Mouse (Mus musculus) midbrain, embryonic 10.5 days (tissue): ENCODE data around the gene Mroh9. TPM values are rescaled to one million over a fixed set of nuclear protein-coding genes. Genes with fewer than 3 reads are reported as not detected.

ENCODE experiments used
- DNase-seq: peaks from one replicate; pipeline ENCODE4 v3.0.0-alpha.2; 2017; ENCODE audit warnings: low spot score
- H3K27ac ChIP-seq: fragments of 300-500 bp; sonication (generic); replicated peaks from 2 replicates; pipeline ENCODE4 v1.5.1; 2016; ENCODE audit warnings: mild to moderate bottlenecking
- H3K27me3 ChIP-seq: fragments of 300-500 bp; sonication (generic); 2 replicates; pipeline ENCODE4 v1.6.1; 2016; ENCODE audit warnings: low read depth, mild to moderate bottlenecking; ENCODE audit not compliant: poor library complexity, severe bottlenecking
- H3K36me3 ChIP-seq: fragments of 300-500 bp; sonication (generic); 2 replicates; pipeline ENCODE4 v1.6.1; 2016; ENCODE audit warnings: mild to moderate bottlenecking, moderate library complexity
- H3K4me1 ChIP-seq: fragments of 300-500 bp; sonication (generic); 2 replicates; pipeline ENCODE4 v1.6.1; 2016
- H3K4me3 ChIP-seq: fragments of 300-500 bp; sonication (generic); 2 replicates; pipeline ENCODE4 v1.5.1; 2016; ENCODE audit warnings: mild to moderate bottlenecking, moderate library complexity
- H3K9me3 ChIP-seq: fragments of 300-500 bp; sonication (generic); replicated peaks from 2 replicates; pipeline ENCODE4 v1.6.1; 2016; ENCODE audit warnings: mild to moderate bottlenecking
- WGBS: fragments of 180-500 bp; shearing (Covaris S2); methylation state at CpG from one replicate; pipeline ENCODE4 v1.1.7; 2016; 5-methylcytosine and 5-hydroxymethylcytosine counted together
- polyA plus RNA-seq: library from polyadenylated mRNA; unstranded; fragments of >200 nt; fragmentation: Nextera tagmentation; extraction: Ambion mirVana; gene quantifications from 2 replicates; pipeline ENCODE4 v1.2.1, GENCODE M21; 2016

Gene Mroh9
- polyA plus RNA-seq, 1 experiment from 2014 or later, result not detected

- Histone ChIP-seq H3K4me1 (no peaks in the 10 kb centered on the region), H3K27me3 (no peaks in the 10 kb centered on the region), H3K4me3 (no peak overlapping the region), H3K27ac (no peak overlapping the region), H3K36me3 (no peaks in the 10 kb centered on the region), H3K9me3 (no peaks in the 10 kb centered on the region; the same call in 1 of the 2 replicates)
- DNase-seq, result no peak
Measured at GRCm38 (mm10) chr1:163055629-163056028, 29.8 kb downstream of the Mroh9 start.

- Histone ChIP-seq H3K4me1 (no peaks in the 10 kb centered on the region), H3K27me3 (no peaks in the 10 kb centered on the region), H3K36me3 (no peaks in the 10 kb centered on the region), H3K4me3 (no peak overlapping the region), H3K9me3 (no peaks in the 10 kb centered on the region), H3K27ac (no peak overlapping the region)
- DNase-seq, result no peak
Measured at GRCm38 (mm10) chr1:163023075-163023474, 62.4 kb downstream of the Mroh9 start.

GRCm38 (mm10) chr1:163009220-163009619, 76.2 kb downstream of the Mroh9 start:
- Histone ChIP-seq H3K27ac (no peak overlapping the region), H3K9me3 (no peaks in the 10 kb centered on the region), H3K27me3 (no peaks in the 10 kb centered on the region), H3K4me3 (no peak overlapping the region), H3K4me1 (no peaks in the 10 kb centered on the region), H3K36me3 (no peaks in the 10 kb centered on the region)
- 71% methylated on average over 3 of the region's 3 CpGs for WGBS
- DNase-seq, result no peak

GRCm38 (mm10) chr1:163003496-163003895, 82.0 kb downstream of the Mroh9 start:
- Histone ChIP-seq H3K4me3 (no peak overlapping the region), H3K4me1 (no peaks in the 10 kb centered on the region), H3K9me3 (no peaks in the 10 kb centered on the region), H3K36me3 (no peaks in the 10 kb centered on the region), H3K27me3 (no peaks in the 10 kb centered on the region), H3K27ac (no peak overlapping the region)
- DNase-seq, result no peak
- WGBS, result 96% methylated on average over 2 of the region's 2 CpGs

- H3K9me3 ChIP-seq, result no peaks in the 10 kb centered on the region
- H3K27ac ChIP-seq, result no peak overlapping the region
- no peaks in the 10 kb centered on the region for H3K36me3 ChIP-seq
- WGBS, result 87% methylated on average over 4 of the region's 4 CpGs
- H3K27me3 ChIP-seq, result no peaks in the 10 kb centered on the region
- DNase-seq, result no peak
- no peaks in the 10 kb centered on the region for H3K4me1 ChIP-seq
- no peak overlapping the region for H3K4me3 ChIP-seq
Measured at GRCm38 (mm10) chr1:163001271-163001829, 84.1 kb downstream of the Mroh9 start.

- Histone ChIP-seq H3K9me3 (no peaks in the 10 kb centered on the region; the same call in 1 of the 2 replicates), H3K27ac (no peak overlapping the region), H3K27me3 (no peaks in the 10 kb centered on the region), H3K4me1 (no peaks in the 10 kb centered on the region), H3K36me3 (no peaks in the 10 kb centered on the region), H3K4me3 (no peak overlapping the region)
- no peak for DNase-seq
- WGBS, result 92% methylated on average over 3 of the region's 3 CpGs
Measured at GRCm38 (mm10) chr1:162987546-162987945, 97.9 kb downstream of the Mroh9 start.

- Histone ChIP-seq H3K4me1 (no peaks in the 10 kb centered on the region), H3K27ac (no peak overlapping the region), H3K4me3 (no peak overlapping the region), H3K27me3 (no peaks in the 10 kb centered on the region), H3K36me3 (no peaks in the 10 kb centered on the region), H3K9me3 (no peaks in the 10 kb centered on the region; the same call in 1 of the 2 replicates)
- WGBS, result 85% methylated on average over 1 of the region's 1 CpGs
- DNase-seq, result no peak
Measured at GRCm38 (mm10) chr1:162986777-162987176, 98.7 kb downstream of the Mroh9 start.

- DNase-seq, result no peak
- 94% methylated on average over 2 of the region's 2 CpGs for WGBS
- no peak overlapping the region for H3K4me3 ChIP-seq
Measured at GRCm38 (mm10) chr1:162986121-162986748, 99.2 kb downstream of the Mroh9 start.

GRCm38 (mm10) chr1:162984428-162984827, 101.0 kb downstream of the Mroh9 start, which contains the start of gene Fmo3:
Gene Fmo3 (minus strand): TSS chr1:162984528.
- DNase-seq, result no peak
- Histone ChIP-seq H3K9me3 (no peaks in the 10 kb centered on the region), H3K4me3 (no peak within 1 kb of the TSS), H3K4me1 (no peaks in the 10 kb centered on the region), H3K27ac (no peak within 1 kb of the TSS), H3K27me3 (no peaks in the 10 kb centered on the region), H3K36me3 (no peaks in the 10 kb centered on the region)
- WGBS, result 83% methylated on average over 1 of the region's 1 CpGs

More at GRCm38 (mm10) chr1:162986121-162986748, 99.2 kb downstream of the Mroh9 start:
- H3K27ac ChIP-seq, result no peak overlapping the region
- no peaks in the 10 kb centered on the region; the same call in 1 of the 2 replicates for H3K9me3 ChIP-seq
- H3K36me3 ChIP-seq, result no peaks in the 10 kb centered on the region
- H3K27me3 ChIP-seq, result no peaks in the 10 kb centered on the region
- no peaks in the 10 kb centered on the region for H3K4me1 ChIP-seq

Other genes with a start within 250 kb of the Mroh9 start
- gene Fmo1, start 219.1 kb downstream of the Mroh9 start, polyA plus RNA-seq, result 10.9 and 14.7 TPM in 2 replicates
- 0.02 TPM in 1 of 2 replicates, not detected in the other for gene Fmo2, start 186.9 kb downstream of the Mroh9 start, polyA plus RNA-seq
- gene Fmo6, start 148.2 kb downstream of the Mroh9 start, polyA plus RNA-seq, result not detected in 2 replicates
- not detected in 2 replicates for gene Fmo3, start 101.1 kb downstream of the Mroh9 start, polyA plus RNA-seq
- 14.8 and 16.5 TPM in 2 replicates for gene Prrx1, start 228.0 kb upstream of the Mroh9 start, polyA plus RNA-seq